Mouse (Mus musculus): ENCODE measurements around the gene Mgat5. TPM values are rescaled to one million over a fixed set of nuclear protein-coding genes. Genes with fewer than 3 reads are reported as not detected.

Gene Mgat5
- total and polyA plus RNA-seq, 3 experiments, result 0.16 TPM; not detected in 2

- Histone ChIP-seq H3K27me3 (ENCODE audit: insufficient read depth, low read length) (no peaks in the 10 kb centered on the region), H3K9me3 (replicated peaks) (peaks cover 46% of the 10 kb centered on the region), H3K4me1 (ENCODE audit: insufficient read depth, low read depth, low read length) (no peaks in the 10 kb centered on the region), H3K4me3 (ENCODE audit: low read depth, low read length) (no peak overlapping the region), H3K36me3 (replicated peaks) (no peaks in the 10 kb centered on the region)
- TF ChIP-seq TAL1 (conservative IDR thresholded peaks at IDR 0.05; ENCODE audit: low read depth, low read length), result no peak
- no peak for TF ChIP-seq GATA2 (IDR thresholded peaks at IDR 0.05; ENCODE audit: borderline replicate concordance, low read depth, low read length)
- TF ChIP-seq POLR2AphosphoS5 (IDR thresholded peaks at IDR 0.05; ENCODE audit: insufficient replicate concordance, low read depth, low read length), result no peak
- no peak for TF ChIP-seq GATA1 (IDR thresholded peaks at IDR 0.05; ENCODE audit: borderline replicate concordance, low read length)
- TF ChIP-seq CTCF (IDR thresholded peaks at IDR 0.05; ENCODE audit: low read depth, low read length), result no peak
- DNase-seq (ENCODE audit: low spot score) (no peak), ATAC-seq (ENCODE audit: extremely low read depth, insufficient number of reproducible peaks, low FRiP score, poor library complexity, severe bottlenecking) (no peak)
Measured at GRCm38 (mm10) chr1:127284975-127285374, 80.2 kb downstream of the Mgat5 start.

DNA sequence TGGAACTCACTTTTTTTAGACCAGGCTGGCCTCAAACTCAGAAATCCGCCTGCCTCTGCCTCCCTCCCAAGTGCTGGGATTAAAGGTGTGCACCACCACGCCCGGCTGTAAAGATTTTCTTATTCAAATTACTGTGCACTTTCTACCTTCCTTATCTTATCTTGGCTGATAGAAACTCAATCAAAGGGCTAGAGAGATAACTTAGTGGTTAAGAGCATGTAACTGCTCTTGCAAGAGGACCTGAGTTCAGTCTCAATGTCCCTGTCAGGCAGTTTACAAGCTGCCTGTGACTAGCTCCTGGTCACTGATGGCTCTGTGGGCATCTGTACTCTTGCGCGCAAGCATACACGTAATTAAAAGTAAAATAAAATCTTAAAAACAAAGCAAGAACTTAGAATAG, 82.7 kb downstream of the Mgat5 start:
- H3K9me3 ChIP-seq (replicated peaks), result peaks cover 64% of the 10 kb centered on the region
- TF ChIP-seq GATA1 (IDR thresholded peaks at IDR 0.05; ENCODE audit: borderline replicate concordance, low read length) (no peak), GATA2 (IDR thresholded peaks at IDR 0.05; ENCODE audit: borderline replicate concordance, low read depth, low read length) (no peak), CTCF (IDR thresholded peaks at IDR 0.05; ENCODE audit: low read depth, low read length) (no peak), TAL1 (conservative IDR thresholded peaks at IDR 0.05; ENCODE audit: low read depth, low read length) (no peak), POLR2AphosphoS5 (IDR thresholded peaks at IDR 0.05; ENCODE audit: insufficient replicate concordance, low read depth, low read length) (no peak)
- no peak overlapping the region for H3K4me3 ChIP-seq (ENCODE audit: low read depth, low read length)
- DNase-seq (ENCODE audit: low spot score) (no peak), ATAC-seq (ENCODE audit: extremely low read depth, insufficient number of reproducible peaks, low FRiP score, poor library complexity, severe bottlenecking) (no peak)
- no peaks in the 10 kb centered on the region for H3K27me3 ChIP-seq (ENCODE audit: insufficient read depth, low read length)
- no peaks in the 10 kb centered on the region for H3K4me1 ChIP-seq (ENCODE audit: insufficient read depth, low read depth, low read length)
- no peaks in the 10 kb centered on the region for H3K36me3 ChIP-seq (replicated peaks)

- TF ChIP-seq POLR2AphosphoS5 (IDR thresholded peaks at IDR 0.05; ENCODE audit: insufficient replicate concordance, low read depth, low read length) (no peak), TAL1 (conservative IDR thresholded peaks at IDR 0.05; ENCODE audit: low read depth, low read length) (no peak), GATA1 (IDR thresholded peaks at IDR 0.05; ENCODE audit: borderline replicate concordance, low read length) (no peak), GATA2 (IDR thresholded peaks at IDR 0.05; ENCODE audit: borderline replicate concordance, low read depth, low read length) (no peak), CTCF (IDR thresholded peaks at IDR 0.05; ENCODE audit: low read depth, low read length) (no peak)
- no peak overlapping the region for H3K4me3 ChIP-seq (ENCODE audit: low read depth, low read length)
- H3K27me3 ChIP-seq (ENCODE audit: insufficient read depth, low read length), result no peaks in the 10 kb centered on the region
- H3K4me1 ChIP-seq (ENCODE audit: insufficient read depth, low read depth, low read length), result no peaks in the 10 kb centered on the region
- no peaks in the 10 kb centered on the region for H3K36me3 ChIP-seq (replicated peaks)
- DNase-seq (ENCODE audit: low spot score) (no peak), ATAC-seq (ENCODE audit: extremely low read depth, insufficient number of reproducible peaks, low FRiP score, poor library complexity, severe bottlenecking) (no peak)
- peaks cover 67% of the 10 kb centered on the region for H3K9me3 ChIP-seq (replicated peaks)
Measured at GRCm38 (mm10) chr1:127290879-127291278, 86.1 kb downstream of the Mgat5 start.

DNA sequence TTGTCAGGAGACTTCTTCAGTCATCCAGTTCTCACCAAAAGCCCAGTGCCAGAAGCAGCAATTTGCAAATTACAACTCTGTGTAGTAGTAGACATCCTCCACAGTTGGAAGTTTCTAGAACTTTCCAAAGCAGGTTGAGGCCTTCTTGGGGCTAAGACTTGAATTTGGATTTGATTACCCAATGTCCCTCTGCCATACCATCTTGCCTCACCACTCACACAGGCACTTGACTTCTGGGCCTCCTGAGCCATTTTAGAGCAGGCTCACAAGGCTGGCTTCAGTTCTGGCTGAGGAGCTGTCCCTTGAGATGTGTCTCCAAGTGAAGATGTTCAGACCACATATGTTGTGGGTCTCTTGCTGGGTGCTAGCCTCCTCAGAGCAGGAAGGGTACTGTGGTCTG, 86.9 kb downstream of the Mgat5 start:
- no peaks in the 10 kb centered on the region for H3K4me1 ChIP-seq (ENCODE audit: insufficient read depth, low read depth, low read length)
- no peaks in the 10 kb centered on the region for H3K27me3 ChIP-seq (ENCODE audit: insufficient read depth, low read length)
- peaks cover 68% of the 10 kb centered on the region for H3K9me3 ChIP-seq (replicated peaks)
- no peak overlapping the region for H3K4me3 ChIP-seq (ENCODE audit: low read depth, low read length)
- DNase-seq (ENCODE audit: low spot score), result no peak
- no peak for ATAC-seq (ENCODE audit: extremely low read depth, insufficient number of reproducible peaks, low FRiP score, poor library complexity, severe bottlenecking)
- TF ChIP-seq GATA1 (IDR thresholded peaks at IDR 0.05; ENCODE audit: borderline replicate concordance, low read length), result no peak
- TF ChIP-seq TAL1 (conservative IDR thresholded peaks at IDR 0.05; ENCODE audit: low read depth, low read length), result no peak
- TF ChIP-seq POLR2AphosphoS5 (IDR thresholded peaks at IDR 0.05; ENCODE audit: insufficient replicate concordance, low read depth, low read length), result no peak
- TF ChIP-seq GATA2 (IDR thresholded peaks at IDR 0.05; ENCODE audit: borderline replicate concordance, low read depth, low read length), result no peak
- TF ChIP-seq CTCF (IDR thresholded peaks at IDR 0.05; ENCODE audit: low read depth, low read length), result no peak
- no peaks in the 10 kb centered on the region for H3K36me3 ChIP-seq (replicated peaks)

DNA sequence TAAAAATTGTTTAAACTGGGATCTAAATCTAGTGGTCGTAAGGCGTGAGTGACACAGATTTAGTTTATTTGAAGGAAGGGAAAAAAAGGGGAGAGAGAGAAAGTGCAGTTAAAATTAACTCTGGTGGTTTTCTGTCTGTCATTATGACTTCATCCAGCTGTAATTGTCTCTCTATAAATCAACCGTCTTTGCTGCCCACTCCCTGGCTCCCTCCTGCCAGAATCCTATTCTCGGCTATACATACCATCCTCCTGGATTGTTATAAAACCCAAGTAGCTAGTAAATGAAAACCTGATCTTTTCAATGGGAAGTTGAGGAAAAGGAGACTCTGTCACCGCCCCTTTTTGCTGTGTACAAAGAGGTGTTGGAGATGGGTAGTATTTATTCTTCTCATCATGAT, 88.5 kb downstream of the Mgat5 start:
- Histone ChIP-seq H3K27me3 (ENCODE audit: insufficient read depth, low read length) (no peaks in the 10 kb centered on the region), H3K9me3 (replicated peaks) (peaks cover 63% of the 10 kb centered on the region), H3K4me1 (ENCODE audit: insufficient read depth, low read depth, low read length) (no peaks in the 10 kb centered on the region), H3K36me3 (replicated peaks) (no peaks in the 10 kb centered on the region), H3K4me3 (ENCODE audit: low read depth, low read length) (no peak overlapping the region)
- no peak for TF ChIP-seq CTCF (IDR thresholded peaks at IDR 0.05; ENCODE audit: low read depth, low read length)
- no peak for TF ChIP-seq GATA1 (IDR thresholded peaks at IDR 0.05; ENCODE audit: borderline replicate concordance, low read length)
- no peak for TF ChIP-seq TAL1 (conservative IDR thresholded peaks at IDR 0.05; ENCODE audit: low read depth, low read length)
- no peak for TF ChIP-seq POLR2AphosphoS5 (IDR thresholded peaks at IDR 0.05; ENCODE audit: insufficient replicate concordance, low read depth, low read length)
- TF ChIP-seq GATA2 (IDR thresholded peaks at IDR 0.05; ENCODE audit: borderline replicate concordance, low read depth, low read length), result no peak
- DNase-seq (ENCODE audit: low spot score) (no peak), ATAC-seq (ENCODE audit: extremely low read depth, insufficient number of reproducible peaks, low FRiP score, poor library complexity, severe bottlenecking) (no peak)

DNA sequence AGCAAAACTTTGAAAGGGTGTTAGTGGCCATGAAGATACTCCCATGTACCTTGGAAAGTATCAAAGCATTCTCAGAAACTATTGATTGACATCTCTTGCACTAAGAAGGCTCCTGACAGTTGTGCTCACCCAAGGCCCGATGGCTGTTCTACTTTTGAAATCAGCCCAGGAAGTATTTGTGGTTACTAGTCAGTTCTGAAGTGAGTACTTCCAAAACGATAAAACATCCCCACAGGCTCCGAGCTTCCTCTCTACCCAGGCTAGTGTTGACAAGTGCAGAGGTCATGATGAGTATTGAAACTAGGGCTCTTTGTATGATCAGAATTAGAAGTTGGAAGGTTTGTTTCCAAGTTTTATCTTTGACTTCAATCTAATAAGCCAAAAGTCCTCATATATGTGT, 92.0 kb downstream of the Mgat5 start:
- no peaks in the 10 kb centered on the region for H3K27me3 ChIP-seq (ENCODE audit: insufficient read depth, low read length)
- H3K4me3 ChIP-seq (ENCODE audit: low read depth, low read length), result no peak overlapping the region
- no peaks in the 10 kb centered on the region for H3K4me1 ChIP-seq (ENCODE audit: insufficient read depth, low read depth, low read length)
- ATAC-seq (ENCODE audit: extremely low read depth, insufficient number of reproducible peaks, low FRiP score, poor library complexity, severe bottlenecking), result no peak
- H3K9me3 ChIP-seq (replicated peaks), result peaks cover 60% of the 10 kb centered on the region
- DNase-seq (ENCODE audit: low spot score), result no peak
- H3K36me3 ChIP-seq (replicated peaks), result no peaks in the 10 kb centered on the region
- no peak for TF ChIP-seq TAL1 (conservative IDR thresholded peaks at IDR 0.05; ENCODE audit: low read depth, low read length)
- TF ChIP-seq GATA1 (IDR thresholded peaks at IDR 0.05; ENCODE audit: borderline replicate concordance, low read length), result no peak
- no peak for TF ChIP-seq GATA2 (IDR thresholded peaks at IDR 0.05; ENCODE audit: borderline replicate concordance, low read depth, low read length)
- TF ChIP-seq CTCF (IDR thresholded peaks at IDR 0.05; ENCODE audit: low read depth, low read length), result no peak
- no peak for TF ChIP-seq POLR2AphosphoS5 (IDR thresholded peaks at IDR 0.05; ENCODE audit: insufficient replicate concordance, low read depth, low read length)

Data from G1E (cell line).